Mouse (Mus musculus) brain, embryonic 14.5 days (tissue): ENCODE data around the gene Itga9. TPM values are rescaled to one million over a fixed set of nuclear protein-coding genes. Genes with fewer than 3 reads are reported as not detected.

ENCODE experiments used
- DNase-seq: peaks from one replicate; pipeline ENCODE4 v3.0.0-alpha.2; 2011; ENCODE audit warnings: low read depth
- CTCF ChIP-seq: fragments of 200-500 bp; IDR thresholded peaks from 2 replicates; pipeline ENCODE4 v1.5.1; 2012; ENCODE audit warnings: inconsistent platforms, mild to moderate bottlenecking, moderate library complexity, borderline replicate concordance; ENCODE audit not compliant: insufficient read depth, insufficient read length; ENCODE audit errors: extremely low read depth
- POLR2A ChIP-seq: fragments of 200-500 bp; IDR thresholded peaks from 2 replicates; pipeline ENCODE4 v1.6.1; 2012; ENCODE audit warnings: mild to moderate bottlenecking, inconsistent platforms, borderline replicate concordance; ENCODE audit not compliant: poor library complexity, insufficient read depth, insufficient read length, severe bottlenecking; ENCODE audit errors: extremely low read depth
- polyA plus RNA-seq: library from polyadenylated mRNA; depleted of rRNA; stranded (reverse); fragments of >200 nt; gene quantifications from 2 replicates; pipeline ENCODE4 v1.2.3, GENCODE M21; 2012

Itga9 gene
- polyA plus RNA-seq, 1 experiment, result 3.0 TPM

GRCm38 (mm10) chr9:118887734-118888133 is 281.2 kb downstream of the Itga9 start:
- DNase-seq, result no peak
- TF ChIP-seq POLR2A, result no peak
- 0 out of 2 replicates have a peak, but pooled peaks have one; percentile 12 for TF ChIP-seq CTCF

GRCm38 (mm10) chr9:118890149-118890548 is 283.7 kb downstream of the Itga9 start:
- DNase-seq, result no peak
- TF ChIP-seq CTCF (no peak), POLR2A (no peak)

GRCm38 (mm10) chr9:118890645-118891044 is 284.2 kb downstream of the Itga9 start:
- peak; percentile 24 for DNase-seq

GRCm38 (mm10) chr9:118891068-118891467 is 284.6 kb downstream of the Itga9 start:
- no peak for DNase-seq
- TF ChIP-seq CTCF, result no peak
- TF ChIP-seq POLR2A, result no peak

More at GRCm38 (mm10) chr9:118890645-118891044, 284.2 kb downstream of the Itga9 start:
- TF ChIP-seq CTCF, result no peak
- no peak for TF ChIP-seq POLR2A

- no peak for DNase-seq
- TF ChIP-seq POLR2A, result no peak
- no peak for TF ChIP-seq CTCF
Observed at GRCm38 (mm10) chr9:118891593-118891992, 285.1 kb downstream of the Itga9 start.

GRCm38 (mm10) chr9:118895101-118895500 is 288.6 kb downstream of the Itga9 start:
- TF ChIP-seq POLR2A (no peak), CTCF (peak; percentile 8; the same call in 1 of the 2 replicates)
- peak; percentile 46 for DNase-seq

GRCm38 (mm10) chr9:118900677-118901076 is 294.2 kb downstream of the Itga9 start:
- DNase-seq, result no peak
- TF ChIP-seq CTCF, result no peak
- TF ChIP-seq POLR2A, result no peak

- peak; percentile 78 for DNase-seq
- TF ChIP-seq POLR2A (no peak), CTCF (no peak)
Observed at GRCm38 (mm10) chr9:118901917-118902316, 295.4 kb downstream of the Itga9 start.

- TF ChIP-seq POLR2A (no peak), CTCF (peak; percentile 95)
- DNase-seq, result peak; percentile 81
Observed at GRCm38 (mm10) chr9:118907934-118908620, 301.6 kb downstream of the Itga9 start.

GRCm38 (mm10) chr9:118913048-118913447 is 306.6 kb downstream of the Itga9 start:
- TF ChIP-seq CTCF (no peak), POLR2A (no peak)
- no peak for DNase-seq

GRCm38 (mm10) chr9:118913613-118914012 is 307.1 kb downstream of the Itga9 start:
- TF ChIP-seq POLR2A, result no peak
- no peak for DNase-seq

GRCm38 (mm10) chr9:118914589-118914988 is 308.1 kb downstream of the Itga9 start:
- DNase-seq, result peak; percentile 40
- no peak for TF ChIP-seq POLR2A
- no peak for TF ChIP-seq CTCF
